Mouse (Mus musculus) fat pad, adult 2 months (tissue): ENCODE results near the gene Dnase2a.

Experiments
- DNase-seq: peaks from one replicate; pipeline ENCODE4 v3.0.0-alpha.2; 2011; ENCODE audit warnings: low read depth, low spot score; ENCODE audit errors: extremely low read depth

The Dnase2a gene

DNA sequence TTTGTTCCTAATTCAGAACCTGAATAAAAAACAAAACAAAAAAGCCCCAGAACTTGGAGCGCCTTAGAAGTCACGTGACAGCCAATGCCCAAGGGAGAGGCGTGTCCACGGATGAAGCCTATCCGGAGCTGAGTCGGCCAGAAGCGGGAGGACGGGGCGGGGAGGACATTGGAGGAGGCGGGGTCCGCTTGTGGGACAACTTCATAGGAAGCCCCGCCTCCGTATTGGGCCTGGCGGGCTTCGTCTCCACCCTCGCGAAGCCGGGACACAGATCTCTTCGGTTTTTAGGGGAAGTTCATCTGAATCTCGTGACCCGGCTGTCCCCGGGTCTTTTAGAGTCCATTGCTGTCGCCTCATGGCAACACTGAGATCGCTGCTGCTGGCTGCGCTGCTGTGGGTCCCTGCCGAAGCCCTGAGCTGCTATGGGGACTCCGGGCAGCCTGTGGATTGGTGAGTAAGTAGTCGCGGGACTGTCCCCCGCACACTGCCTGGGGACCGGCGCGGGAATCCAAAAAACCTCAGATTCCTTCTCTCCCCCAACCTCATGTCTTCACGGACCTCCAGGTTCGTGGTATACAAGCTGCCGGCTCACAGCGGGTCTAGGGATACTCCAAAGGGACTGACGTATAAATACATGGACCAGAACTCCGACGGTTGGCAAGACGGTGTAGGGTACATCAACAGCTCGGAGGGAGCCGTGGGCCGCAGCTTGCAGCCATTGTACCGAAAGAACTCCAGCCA, at the start of gene Dnase2a:
Gene Dnase2a (plus strand): TSS at position 140 of the 741 bp plus-strand sequence.
- peak; percentile 87 for DNase-seq

DNA sequence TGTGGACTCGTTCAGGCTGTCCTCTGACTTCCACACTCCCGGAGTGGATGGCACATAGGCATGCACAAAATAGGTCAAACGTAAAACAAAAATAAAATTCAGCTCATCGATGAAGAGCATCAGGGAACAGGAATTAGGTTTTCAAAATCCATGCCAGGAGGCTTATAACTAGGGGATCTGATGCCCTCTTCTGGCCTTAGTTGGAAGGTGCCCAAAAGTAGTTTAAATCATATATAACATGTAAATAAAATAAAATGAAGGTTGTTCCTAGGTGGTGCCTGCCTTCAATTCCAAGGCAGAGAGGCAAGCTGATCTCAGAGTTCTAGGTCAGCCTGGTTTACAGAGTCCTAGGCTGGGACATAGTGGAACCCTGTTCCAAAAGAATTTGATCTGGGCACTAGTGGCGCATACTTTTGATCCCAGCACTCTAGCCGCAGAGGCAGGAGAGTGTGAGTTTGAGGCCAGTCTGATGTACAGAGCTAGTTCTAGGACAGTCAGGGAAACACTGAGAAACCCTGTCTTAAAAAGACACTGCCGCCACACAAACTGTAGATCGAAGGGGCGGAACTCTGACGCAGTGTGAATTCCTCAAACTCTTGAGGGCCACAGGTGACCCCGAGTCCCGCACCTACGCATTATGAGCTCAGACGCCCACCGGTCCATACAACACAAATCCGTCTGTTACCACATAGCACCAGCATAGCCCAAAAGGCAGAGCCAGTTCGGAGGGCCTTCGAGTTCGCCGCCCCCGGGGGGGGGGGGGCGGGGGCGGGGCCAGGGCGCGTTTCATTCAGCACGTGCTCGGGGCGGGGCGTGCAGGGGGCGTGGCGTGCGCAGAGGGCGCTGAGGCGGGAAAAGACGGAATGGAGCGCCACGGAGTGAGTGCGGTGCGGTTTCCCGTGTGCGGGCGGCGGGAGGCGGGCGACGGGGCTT, 36.7 kb upstream of the Dnase2a start, which contains the start of gene Syce2:
Gene Syce2 (plus strand): TSS at position 736 of the 933 bp plus-strand sequence.
- DNase-seq, result no peak

DNA sequence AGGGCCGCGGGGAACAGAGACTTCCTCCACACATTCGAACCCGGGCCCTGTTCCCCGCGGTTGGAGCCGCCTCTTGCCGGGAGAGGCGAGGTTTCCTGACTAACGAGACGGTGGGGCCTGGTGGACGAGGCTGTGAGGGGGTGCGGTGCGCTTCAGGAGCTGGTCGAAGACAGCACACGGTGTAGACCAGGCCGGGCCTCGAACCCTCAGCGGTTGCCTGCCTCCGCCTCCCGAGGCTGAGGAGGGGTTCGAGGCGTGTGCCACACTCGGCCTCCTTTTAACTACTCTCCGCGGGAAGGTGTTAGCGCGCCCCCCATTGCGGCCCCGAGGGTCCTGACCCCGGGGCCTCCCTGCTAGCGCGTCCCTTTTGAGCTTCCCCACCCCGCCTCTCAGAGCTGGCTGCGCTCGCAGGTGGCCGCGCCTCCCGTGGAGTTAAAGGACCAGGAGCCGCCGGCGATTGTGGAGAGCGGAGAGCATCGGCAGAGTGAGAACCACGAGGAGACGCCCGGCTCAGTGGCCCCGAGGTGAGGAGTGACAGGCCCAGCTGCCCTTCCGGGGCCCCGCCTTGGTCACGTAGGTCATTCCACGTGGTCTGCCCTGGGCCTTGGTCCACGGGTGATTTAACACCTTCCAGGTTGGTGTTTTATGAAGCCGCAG, 35.9 kb upstream of the Dnase2a start:
- DNase-seq, result no peak

DNA sequence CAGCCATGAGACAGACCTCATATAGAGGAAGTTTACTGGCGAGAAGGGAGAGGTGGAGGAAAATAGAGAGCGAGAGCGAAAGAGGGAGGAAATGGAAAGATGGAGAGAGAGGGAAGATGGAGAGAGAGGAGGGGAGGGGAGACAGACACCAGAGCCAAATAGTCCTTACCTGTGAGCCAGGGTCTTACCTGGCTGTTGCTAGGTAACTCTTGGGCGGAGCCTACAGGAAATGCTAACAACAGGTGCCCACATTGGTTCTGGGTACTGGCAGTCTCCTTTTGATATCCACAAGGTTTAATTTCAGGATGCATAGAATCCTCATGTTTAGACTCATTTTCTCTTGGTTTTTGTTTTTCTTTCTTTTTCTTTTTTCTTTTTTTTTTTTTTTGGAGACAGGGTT, 35.3 kb upstream of the Dnase2a start:
- no peak for DNase-seq

DNA sequence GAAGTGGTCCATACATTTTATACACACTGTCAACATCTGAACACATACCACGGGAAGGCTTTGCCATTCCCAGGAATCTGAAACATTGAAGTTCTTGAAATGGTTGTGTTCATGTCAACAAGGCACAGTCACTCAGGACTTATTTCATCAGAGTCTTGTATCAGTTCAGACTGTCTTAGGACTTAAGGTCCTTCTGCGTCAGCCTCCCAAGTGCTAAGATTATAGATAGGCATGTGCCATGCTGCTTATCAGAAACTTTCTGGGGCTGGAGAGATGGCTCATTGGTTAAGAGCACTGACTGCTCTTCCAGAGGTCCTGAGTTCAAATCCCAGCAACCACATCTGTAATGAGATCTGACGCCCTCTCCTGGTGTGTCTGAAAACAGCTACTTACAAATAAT, 34.0 kb upstream of the Dnase2a start:
- no peak for DNase-seq

DNA sequence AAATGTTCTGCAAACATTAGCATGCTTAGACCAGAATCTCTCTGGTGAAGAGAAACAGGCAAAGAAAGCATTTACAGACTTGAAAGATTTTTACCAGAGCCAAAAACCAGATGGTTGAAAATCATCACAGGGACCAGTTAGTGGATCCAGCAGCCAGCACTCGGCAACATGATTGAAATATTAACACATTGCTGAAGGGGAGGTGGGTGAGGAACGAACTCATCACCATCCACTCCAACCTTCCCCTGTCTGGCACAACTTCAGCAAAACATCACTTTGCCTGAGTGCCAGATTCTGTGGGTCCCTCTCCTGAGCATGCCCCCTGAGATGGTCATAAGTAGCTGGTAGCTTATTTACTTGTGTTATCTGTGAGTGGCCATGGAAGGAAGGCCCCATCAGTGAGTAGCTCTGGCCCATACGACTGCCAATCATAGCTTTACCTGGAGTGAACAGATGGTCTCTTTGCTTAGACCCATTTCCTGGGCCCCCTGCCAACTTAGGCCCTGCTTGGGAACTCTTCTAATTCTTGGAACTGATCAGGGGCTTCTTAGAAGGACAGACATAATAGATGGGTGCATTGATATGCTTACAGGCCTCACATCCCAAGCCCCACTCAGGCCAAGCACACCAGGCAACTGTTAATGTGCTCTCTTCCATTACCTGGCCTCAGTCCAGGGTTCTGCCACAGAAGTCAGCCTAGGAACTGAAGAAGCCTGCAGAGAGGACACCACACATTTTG, 30.9 kb upstream of the Dnase2a start:
- no peak for DNase-seq

DNA sequence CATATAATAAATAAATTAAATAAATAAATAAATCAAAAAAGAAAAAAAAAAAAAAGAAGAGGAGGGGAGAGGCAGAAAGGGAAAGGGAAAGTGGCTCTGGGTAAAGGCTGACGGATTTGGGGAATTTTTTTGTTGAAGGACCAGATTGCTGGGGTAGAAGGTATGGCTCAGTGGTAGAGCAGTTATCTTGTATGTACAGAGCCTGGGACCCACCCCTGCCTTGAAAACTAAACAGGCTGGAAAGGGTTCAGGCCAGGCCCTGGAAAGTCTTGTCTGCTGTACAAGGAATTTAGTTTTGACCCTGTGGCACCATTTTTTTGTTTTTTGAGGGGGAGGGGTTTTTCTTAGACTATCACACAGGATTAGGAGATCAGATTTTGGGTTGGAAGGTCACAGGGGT, 29.4 kb upstream of the Dnase2a start:
- no peak for DNase-seq

DNA sequence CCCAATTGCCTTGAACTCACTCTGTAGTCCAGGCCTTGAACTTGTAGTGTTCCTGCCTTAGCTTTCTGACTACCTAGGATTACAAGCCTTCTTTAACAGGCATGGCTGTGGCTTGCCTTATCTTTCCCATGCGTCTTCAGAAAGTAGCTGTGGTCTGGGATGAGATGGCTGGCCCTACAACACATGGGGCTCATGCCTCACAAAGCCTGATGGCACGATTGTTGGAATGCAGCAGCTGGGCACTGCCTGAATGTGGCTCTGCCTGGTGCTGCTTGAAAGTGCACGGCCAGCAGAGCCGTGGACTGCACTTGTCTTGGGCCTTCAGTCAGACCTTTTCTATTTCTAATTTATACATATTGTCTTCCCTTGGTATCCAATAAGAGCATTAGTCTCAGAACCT, 23.6 kb upstream of the Dnase2a start:
- DNase-seq, result no peak

DNA sequence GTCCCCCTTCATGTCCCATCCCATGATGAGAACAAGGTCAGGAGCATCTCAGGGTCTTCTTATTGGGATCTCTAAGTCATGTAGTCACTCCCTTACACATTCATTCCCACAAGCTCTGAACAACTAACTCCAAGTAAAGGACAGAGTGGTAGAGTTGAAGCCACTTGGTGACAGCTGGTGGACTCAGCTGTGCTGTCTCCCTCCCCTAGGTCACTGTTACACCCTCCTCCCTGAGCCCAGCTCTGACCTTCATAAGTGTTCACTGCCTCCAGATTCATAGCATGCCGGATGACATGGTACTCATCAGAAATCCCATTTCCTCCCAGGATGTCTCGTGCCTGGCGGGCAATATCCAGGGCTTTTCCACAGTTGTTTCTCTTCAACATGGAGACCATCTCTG, 20.1 kb upstream of the Dnase2a start:
- DNase-seq, result no peak

DNA sequence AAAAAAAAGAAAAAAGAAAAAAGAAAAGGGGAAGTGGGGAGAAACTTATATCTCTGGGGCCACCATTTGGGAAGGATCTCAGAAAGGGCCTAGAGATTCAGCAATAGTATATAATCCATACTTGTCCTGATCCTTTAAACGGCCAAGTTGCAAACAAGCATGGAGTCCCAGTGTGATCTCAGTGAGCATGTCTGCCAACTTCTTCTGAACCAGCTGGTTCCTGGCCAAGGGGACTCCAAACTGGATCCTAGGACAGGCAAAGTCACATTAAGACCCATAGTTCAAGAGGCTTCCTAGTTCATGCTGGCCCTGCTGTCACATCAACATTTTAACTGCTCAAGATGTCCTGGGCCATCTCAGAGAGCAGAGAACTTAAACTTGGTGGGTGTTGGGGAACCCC, 19.2 kb upstream of the Dnase2a start:
- no peak for DNase-seq

DNA sequence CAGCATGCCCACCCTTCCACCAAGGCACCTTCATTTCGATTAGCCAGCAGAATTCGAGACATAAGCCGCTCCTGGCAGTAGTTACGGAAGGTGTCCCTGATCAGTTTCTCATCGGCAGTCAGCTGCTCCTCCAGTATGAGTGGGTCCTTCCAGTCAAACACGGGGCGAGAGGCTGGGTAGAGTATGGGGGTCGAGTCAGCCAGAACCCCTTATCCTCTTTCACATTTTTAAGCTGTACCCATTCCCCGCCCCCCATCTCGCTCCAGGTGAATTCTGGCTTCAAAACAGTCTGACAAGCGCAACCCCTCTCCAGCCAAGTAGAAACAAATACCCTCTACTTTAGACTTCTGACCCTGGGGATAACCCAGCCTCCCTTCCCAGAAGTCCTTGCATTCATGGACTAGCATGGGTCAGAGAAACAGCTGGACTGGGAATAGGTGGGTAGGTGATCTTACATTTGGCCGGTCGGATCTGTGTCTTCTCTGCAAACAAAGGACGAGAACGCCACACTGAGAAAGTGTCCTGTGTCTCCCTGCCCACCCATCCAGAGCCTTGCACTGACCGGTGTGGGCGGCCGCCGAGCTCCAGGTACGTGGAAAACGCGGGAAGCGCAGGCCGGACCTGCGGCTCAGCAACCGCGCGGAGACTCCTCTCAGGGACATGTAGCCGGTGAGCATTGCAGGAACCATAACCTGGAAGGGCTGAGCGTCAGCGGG, 15.2 kb upstream of the Dnase2a start:
- DNase-seq, result no peak

DNA sequence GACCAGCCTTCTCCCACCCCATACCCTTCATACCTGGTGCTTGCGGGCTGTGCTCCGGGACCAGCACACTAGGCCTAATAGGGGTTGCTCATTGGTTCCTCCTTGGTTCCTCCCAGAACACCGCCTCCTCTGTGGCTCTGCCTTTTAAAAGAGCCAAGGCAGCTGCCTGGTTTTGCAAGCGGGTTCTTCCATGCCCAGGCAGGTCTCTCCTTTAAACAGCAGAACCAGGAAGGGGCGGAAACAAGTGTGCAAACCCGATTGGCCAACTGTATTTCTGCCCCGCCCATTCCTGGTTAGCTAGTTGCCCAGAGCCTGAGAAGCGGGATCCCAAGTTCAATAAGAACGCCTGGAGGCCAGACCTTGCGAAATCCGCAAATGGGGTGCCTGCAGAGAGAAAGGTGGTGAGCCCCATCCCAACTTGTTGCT, 14.6 kb upstream of the Dnase2a start, which contains the start of gene Gcdh:
Gene Gcdh (minus strand): TSS at position 213 of the 426 bp plus-strand sequence.
- DNase-seq, result peak; percentile 87

DNA sequence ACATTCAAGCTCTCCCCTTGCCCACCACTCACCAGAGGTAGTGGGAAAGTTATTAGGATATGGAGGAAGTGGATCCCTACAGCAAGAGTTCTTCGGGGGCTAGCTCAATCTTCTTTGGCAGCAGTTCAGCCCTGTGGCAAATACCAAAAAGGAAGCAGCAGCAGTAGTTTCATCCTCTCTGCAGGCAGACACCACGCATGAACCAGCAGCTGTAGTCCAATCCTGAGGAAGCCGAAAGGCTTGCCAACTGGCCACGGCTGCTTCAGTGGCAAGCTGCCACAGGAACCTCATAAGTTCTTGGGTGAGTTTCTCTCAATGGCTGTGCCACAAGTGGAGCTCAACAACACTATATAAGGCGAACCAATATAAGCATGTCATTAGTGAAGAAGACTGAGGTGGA, 12.4 kb upstream of the Dnase2a start:
- no peak for DNase-seq

DNA sequence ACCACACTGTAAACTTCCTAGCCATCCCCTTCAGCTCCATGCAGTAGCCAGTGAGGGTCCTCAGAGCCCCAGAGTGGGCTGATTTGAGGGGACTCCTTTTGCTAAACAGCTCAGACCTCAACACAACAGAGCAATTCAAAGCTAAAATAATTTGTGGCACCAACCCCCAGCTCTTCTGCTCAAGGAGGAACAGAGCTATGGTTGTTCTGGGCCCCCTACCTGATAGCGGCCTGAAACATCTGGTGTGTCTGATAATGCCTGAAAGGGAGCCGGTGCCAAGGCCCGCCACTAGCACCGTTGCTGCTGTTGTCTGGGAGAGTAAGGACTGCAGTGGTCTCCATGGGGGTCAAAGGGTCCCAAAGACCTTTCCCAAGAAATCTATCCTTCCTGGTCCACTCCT, 7.3 kb upstream of the Dnase2a start:
- DNase-seq, result no peak

DNA sequence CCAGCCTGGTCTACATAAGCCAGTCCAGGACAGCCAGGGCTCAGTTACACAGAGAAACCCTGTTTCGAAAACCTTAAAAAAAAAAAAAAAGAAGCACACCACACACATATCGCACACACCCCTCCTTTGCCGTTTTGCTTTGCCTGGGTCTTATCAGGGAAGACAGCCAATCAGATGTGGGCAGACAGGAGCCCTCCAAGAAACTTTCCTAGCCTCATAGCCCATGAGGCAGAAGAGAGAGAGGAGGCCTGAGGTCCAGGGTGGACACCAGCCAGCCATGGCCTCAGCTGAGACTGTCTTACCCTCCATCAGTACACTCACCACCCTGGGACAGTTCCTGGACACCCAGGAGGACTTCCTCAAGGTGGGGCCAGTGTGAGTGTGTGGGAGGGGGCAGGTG, 6.6 kb upstream of the Dnase2a start, which contains the start of gene Klf1:
Gene Klf1 (plus strand): TSS at position 177 of the 400 bp plus-strand sequence.
- no peak for DNase-seq

DNA sequence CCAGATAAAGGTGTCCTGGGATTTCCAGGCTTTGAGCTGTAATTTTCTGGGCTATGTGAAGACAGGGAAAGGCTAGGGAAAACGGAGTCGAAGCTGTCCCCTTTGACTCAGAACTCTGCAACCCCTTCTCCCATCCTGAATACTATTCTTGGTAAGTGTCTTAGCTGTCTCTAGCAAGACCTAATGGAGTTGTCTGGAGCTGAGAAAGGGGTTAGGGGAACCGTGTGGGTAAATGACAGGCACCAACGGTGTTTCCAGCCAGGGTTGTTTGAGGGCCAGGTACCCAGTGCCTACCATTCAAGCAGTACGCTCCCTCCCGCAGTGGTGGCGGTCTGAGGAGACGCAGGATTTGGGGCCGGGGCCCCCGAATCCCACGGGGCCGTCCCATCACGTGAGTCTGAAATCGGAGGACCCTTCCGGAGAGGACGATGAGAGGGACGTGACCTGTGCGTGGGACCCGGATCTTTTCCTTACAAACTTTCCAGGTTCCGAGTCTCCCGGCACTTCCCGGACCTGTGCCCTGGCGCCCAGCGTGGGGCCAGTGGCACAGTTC, 5.9 kb upstream of the Dnase2a start:
- DNase-seq, result no peak

DNA sequence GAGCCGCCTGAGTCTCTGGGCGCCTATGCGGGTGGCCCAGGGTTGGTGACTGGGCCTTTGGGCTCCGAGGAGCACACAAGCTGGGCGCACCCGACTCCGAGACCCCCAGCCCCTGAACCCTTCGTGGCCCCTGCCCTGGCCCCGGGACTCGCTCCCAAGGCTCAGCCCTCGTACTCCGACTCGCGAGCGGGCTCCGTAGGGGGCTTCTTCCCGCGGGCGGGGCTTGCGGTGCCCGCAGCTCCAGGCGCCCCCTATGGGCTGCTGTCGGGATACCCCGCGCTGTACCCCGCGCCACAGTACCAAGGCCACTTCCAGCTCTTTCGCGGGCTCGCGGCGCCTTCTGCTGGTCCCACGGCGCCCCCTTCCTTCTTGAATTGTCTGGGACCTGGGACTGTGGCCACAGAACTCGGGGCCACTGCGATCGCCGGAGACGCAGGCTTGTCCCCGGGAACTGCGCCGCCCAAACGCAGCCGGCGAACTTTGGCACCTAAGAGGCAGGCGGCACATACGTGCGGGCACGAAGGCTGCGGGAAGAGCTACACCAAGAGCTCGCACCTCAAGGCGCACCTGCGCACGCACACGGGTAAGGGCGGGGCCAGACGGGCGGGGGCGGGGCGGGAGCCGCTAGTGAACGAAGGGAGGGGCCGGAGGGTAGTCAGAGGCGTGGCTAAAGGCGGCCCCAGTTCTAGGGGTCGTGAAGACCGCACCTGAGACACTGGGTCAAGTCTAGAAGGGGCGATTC, 5.3 kb upstream of the Dnase2a start:
- no peak for DNase-seq

DNA sequence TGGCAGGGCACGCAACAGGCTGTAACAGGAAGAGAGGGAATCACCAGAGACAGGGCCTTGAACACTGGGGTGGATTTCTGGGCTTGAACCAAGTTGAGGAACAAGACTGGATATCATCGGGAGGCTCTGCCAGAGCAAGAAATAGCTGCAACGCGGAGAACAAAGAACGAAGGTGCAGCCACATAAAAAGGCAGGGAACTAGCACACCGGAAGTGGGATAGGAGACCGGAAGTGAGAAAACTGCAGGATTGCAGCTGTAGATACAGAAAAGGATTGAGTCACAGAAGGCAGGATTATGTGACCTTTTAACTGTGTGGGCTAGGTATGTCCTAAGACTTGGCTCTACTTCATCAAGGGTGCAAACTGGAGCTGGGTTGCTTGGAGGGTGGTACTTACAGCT, 4.0 kb upstream of the Dnase2a start:
- no peak for DNase-seq

DNA sequence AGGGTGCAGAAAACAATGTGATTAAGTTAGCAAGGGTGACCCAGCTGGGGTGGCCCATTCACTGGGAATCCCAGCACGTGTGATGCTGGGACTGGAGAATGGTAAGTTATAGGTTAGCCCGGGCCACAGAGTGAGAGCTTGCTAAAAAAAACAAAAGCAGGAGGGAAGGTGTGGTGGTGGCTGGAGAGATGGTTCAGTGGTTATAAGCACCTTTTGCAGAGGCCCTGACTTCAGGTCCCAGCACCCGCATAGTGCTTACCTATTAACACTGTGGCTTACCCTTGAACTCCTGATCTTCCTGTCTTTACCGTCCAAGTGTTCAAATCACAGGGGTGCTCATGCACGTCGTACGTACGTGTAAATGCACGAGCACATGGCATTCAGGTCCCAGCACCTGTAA, 1.3 kb upstream of the Dnase2a start:
- DNase-seq, result no peak
